Mouse (Mus musculus) spleen, adult 2 months (tissue): ENCODE results near the gene Cbr4.

ENCODE experiments used
- CTCF ChIP-seq: fragments of 200-500 bp; IDR thresholded peaks from 2 replicates; pipeline ENCODE4 v1.5.1; 2011; ENCODE audit warnings: mild to moderate bottlenecking, inconsistent platforms; ENCODE audit not compliant: insufficient read depth, insufficient read length, insufficient replicate concordance; ENCODE audit errors: extremely low read depth
- POLR2A ChIP-seq: fragments of 200-500 bp; IDR thresholded peaks from 2 replicates; pipeline ENCODE4 v1.6.1; 2011; ENCODE audit warnings: low read depth, low read length, inconsistent platforms

DNA sequence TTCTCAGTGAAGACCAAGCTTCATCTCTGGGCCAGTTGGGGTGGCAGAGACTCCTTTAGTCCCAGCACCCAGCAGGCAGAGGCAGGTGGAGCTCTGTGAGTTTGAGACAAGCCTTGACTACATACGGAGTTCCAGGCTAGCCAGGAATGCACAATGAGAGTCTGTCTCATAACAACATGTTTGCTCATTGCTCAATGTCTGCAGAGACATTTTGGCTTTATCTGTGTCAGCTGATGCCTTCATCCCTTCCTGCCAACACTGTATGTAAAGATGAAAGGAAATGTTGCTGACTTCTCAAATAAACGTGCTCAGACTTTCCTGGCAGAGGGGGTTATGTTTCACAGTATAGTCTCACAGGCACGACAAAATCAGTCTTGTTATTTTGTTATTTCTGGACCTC lies 13.4 kb downstream of the Cbr4 start:
- TF ChIP-seq CTCF (no peak), POLR2A (no peak)
